Mouse (Mus musculus) midbrain, embryonic 13.5 days (tissue): ENCODE data around the gene Cdk13. TPM values are rescaled to one million over a fixed set of nuclear protein-coding genes. Genes with fewer than 3 reads are reported as not detected.

Experiments used
- ATAC-seq: fragments of 200-750 bp; cut with Nextera tagmentation; 2 replicates; pipeline ENCODE4 v1.8.0; 2017; ENCODE audit warnings: mild to moderate bottlenecking, moderate TSS enrichment, moderate library complexity
- H3K27ac ChIP-seq: fragments of 300-500 bp; sonication (generic); 2 replicates; pipeline ENCODE4 v1.5.1; 2015; ENCODE audit warnings: inconsistent platforms, mild to moderate bottlenecking, moderate library complexity
- H3K27me3 ChIP-seq: fragments of 300-500 bp; sonication (generic); 2 replicates; pipeline ENCODE4 v1.6.1; 2015; ENCODE audit warnings: mild to moderate bottlenecking, inconsistent platforms
- H3K36me3 ChIP-seq: fragments of 300-500 bp; sonication (generic); 2 replicates; pipeline ENCODE4 v1.6.1; 2015; ENCODE audit warnings: mild to moderate bottlenecking, inconsistent platforms
- H3K4me1 ChIP-seq: fragments of 300-500 bp; sonication (generic); replicated peaks from 2 replicates; pipeline ENCODE4 v1.6.1; 2015; ENCODE audit warnings: inconsistent platforms
- H3K4me2 ChIP-seq: fragments of 300-500 bp; sonication (generic); replicated peaks from 2 replicates; pipeline ENCODE4 v1.6.1; 2015; ENCODE audit warnings: moderate library complexity, mild to moderate bottlenecking, inconsistent platforms
- H3K4me3 ChIP-seq: fragments of 300-500 bp; sonication (generic); replicated peaks from 2 replicates; pipeline ENCODE4 v1.5.1; 2015; ENCODE audit warnings: mild to moderate bottlenecking, inconsistent platforms
- H3K9ac ChIP-seq: fragments of 300-500 bp; sonication (generic); replicated peaks from 2 replicates; pipeline ENCODE4 v1.6.1; 2015; ENCODE audit warnings: mild to moderate bottlenecking, inconsistent platforms
- H3K9me3 ChIP-seq: fragments of 300-500 bp; sonication (generic); 2 replicates; pipeline ENCODE4 v1.6.1; 2016; ENCODE audit warnings: mild to moderate bottlenecking, inconsistent platforms
- WGBS: fragments of 180-500 bp; shearing (Covaris S2); methylation state at CpG from one replicate; pipeline ENCODE4 v1.1.7; 2015; 5-methylcytosine and 5-hydroxymethylcytosine counted together
- polyA plus RNA-seq: library from polyadenylated mRNA; unstranded; fragments of >200 nt; fragmentation: Nextera tagmentation; extraction: Ambion mirVana; gene quantifications from 2 replicates; pipeline ENCODE4 v1.2.1, GENCODE M21; 2015

Cdk13 gene
- polyA plus RNA-seq, 1 experiment from 2014 or later: 18.9 TPM

DNA sequence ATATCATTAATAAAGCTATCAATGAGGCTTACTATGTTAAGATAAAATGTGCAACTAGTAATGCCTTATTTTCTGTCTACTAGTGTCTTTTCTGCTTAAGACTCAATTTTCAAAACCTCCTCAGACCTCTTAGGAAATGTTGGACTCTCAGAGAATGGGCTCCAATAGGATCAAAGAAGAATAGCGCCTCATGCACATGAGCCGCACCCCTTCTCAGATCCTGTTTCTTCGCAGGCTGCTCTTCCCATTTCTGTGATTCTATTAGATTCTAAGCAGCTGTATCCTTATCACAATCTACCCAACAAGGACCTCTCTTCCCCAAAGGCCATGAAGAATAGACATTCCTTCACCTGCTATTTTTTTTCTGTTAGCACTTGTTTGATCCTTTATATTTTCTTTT, 76.1 kb downstream of the Cdk13 start:
- Histone ChIP-seq H3K27me3 (no peaks in the 10 kb centered on the region), H3K9me3 (no peaks in the 10 kb centered on the region), H3K36me3 (peaks cover 3% of the 10 kb centered on the region; the same call in 1 of the 2 replicates), H3K4me2 (no peak overlapping the region), H3K27ac (no peak overlapping the region), H3K4me1 (no peaks in the 10 kb centered on the region), H3K4me3 (no peak overlapping the region), H3K9ac (no peak overlapping the region)
- no peak for ATAC-seq
- WGBS: 94% methylated on average over 3 of the region's 3 CpGs

GRCm38 (mm10) chr13:17727922-17728321, 77.0 kb downstream of the Cdk13 start:
- Histone ChIP-seq H3K36me3 (peaks cover 3% of the 10 kb centered on the region; the same call in 1 of the 2 replicates), H3K4me2 (no peak overlapping the region), H3K9me3 (no peaks in the 10 kb centered on the region), H3K27ac (no peak overlapping the region), H3K4me3 (no peak overlapping the region), H3K4me1 (no peaks in the 10 kb centered on the region), H3K9ac (no peak overlapping the region), H3K27me3 (no peaks in the 10 kb centered on the region)
- 94% methylated on average over 4 of the region's 4 CpGs for WGBS
- no peak for ATAC-seq

DNA sequence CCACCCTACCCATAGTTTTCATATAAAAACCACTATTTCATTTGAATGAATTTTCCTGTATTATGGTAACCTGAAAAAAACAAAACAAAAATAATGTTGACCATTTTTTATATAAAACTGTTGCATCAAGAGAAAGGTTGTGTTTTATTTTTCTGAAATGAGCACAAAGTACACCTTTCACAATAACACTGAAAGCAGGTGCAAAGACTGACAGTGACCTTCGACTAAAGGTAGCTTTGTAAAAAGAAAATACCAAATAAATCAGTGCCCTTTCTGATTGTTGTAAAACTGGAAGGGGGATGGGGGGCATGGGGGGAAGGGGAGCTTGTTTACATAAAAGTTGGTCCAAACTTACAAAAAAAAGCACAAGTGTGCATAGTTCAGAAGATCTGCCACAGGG, 87.5 kb downstream of the Cdk13 start:
- no peaks in the 10 kb centered on the region for H3K9me3 ChIP-seq
- no peak for ATAC-seq
- WGBS: 96% methylated on average over 1 of the region's 1 CpGs

GRCm38 (mm10) chr13:17708784-17709311, 96.0 kb downstream of the Cdk13 start:
- Histone ChIP-seq H3K9me3 (no peaks in the 10 kb centered on the region), H3K27me3 (no peaks in the 10 kb centered on the region), H3K4me3 (no peak overlapping the region), H3K4me2 (no peak overlapping the region), H3K36me3 (0 out of 2 replicates have a peak, but pooled peaks cover 2% of the 10 kb centered on the region), H3K4me1 (no peaks in the 10 kb centered on the region), H3K9ac (no peak overlapping the region), H3K27ac (no peak overlapping the region)
- 76% methylated on average over 5 of the region's 5 CpGs for whole genome bisulfite sequencing
- ATAC-seq: 0 out of 2 replicates have a peak, but pooled peaks have one; percentile 53

More for the DNA sequence above, 87.5 kb downstream of the Cdk13 start:
- H3K4me2 ChIP-seq: no peak overlapping the region
- H3K27me3 ChIP-seq: no peaks in the 10 kb centered on the region
- no peak overlapping the region for H3K4me3 ChIP-seq
- H3K4me1 ChIP-seq: no peaks in the 10 kb centered on the region
- peaks cover 32% of the 10 kb centered on the region for H3K36me3 ChIP-seq
- H3K9ac ChIP-seq: no peak overlapping the region
- no peak overlapping the region for H3K27ac ChIP-seq

DNA sequence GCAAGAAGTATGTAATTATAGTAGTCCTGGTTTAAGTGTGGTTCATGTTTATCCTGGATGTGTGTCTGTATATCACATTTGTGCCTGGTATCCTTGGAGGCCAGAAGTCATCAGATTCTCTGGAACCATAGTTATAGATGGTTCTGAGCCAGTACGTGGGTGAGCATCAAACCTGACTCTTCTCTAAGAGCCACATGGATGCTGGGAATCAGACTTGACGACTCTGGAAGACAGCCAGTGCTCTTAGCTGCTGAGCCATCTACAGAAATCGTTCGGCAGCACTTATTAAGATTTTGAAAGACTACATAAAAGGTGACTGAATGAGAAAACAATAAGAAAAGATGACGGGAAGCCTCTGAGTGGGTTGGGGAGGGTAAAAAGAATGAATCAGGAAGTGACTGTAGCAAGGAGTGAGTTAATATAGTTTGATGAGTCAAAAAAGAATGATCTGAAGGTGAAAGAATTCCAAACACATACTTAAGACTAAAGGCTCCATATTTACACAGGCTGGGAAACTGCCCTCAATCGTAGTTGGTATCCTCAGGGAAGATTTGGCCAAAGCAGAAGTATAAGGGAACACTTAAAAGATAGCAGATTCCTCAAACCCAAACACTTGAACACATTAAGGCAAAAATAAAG, 99.6 kb downstream of the Cdk13 start:
- no peak for ATAC-seq
- Histone ChIP-seq H3K27ac (no peak overlapping the region), H3K4me3 (no peak overlapping the region), H3K36me3 (no peaks in the 10 kb centered on the region), H3K9ac (no peak overlapping the region), H3K4me2 (no peak overlapping the region), H3K27me3 (no peaks in the 10 kb centered on the region), H3K9me3 (no peaks in the 10 kb centered on the region), H3K4me1 (no peaks in the 10 kb centered on the region)
- WGBS: 90% methylated on average over 6 of the region's 6 CpGs

GRCm38 (mm10) chr13:17702311-17702710, 102.6 kb downstream of the Cdk13 start:
- Histone ChIP-seq H3K9ac (no peak overlapping the region), H3K4me1 (peaks cover 3% of the 10 kb centered on the region; the same call in 1 of the 2 replicates), H3K27ac (no peak overlapping the region), H3K9me3 (no peaks in the 10 kb centered on the region), H3K4me2 (no peak overlapping the region), H3K36me3 (no peaks in the 10 kb centered on the region), H3K4me3 (no peak overlapping the region), H3K27me3 (no peaks in the 10 kb centered on the region)
- no peak for ATAC-seq

DNA sequence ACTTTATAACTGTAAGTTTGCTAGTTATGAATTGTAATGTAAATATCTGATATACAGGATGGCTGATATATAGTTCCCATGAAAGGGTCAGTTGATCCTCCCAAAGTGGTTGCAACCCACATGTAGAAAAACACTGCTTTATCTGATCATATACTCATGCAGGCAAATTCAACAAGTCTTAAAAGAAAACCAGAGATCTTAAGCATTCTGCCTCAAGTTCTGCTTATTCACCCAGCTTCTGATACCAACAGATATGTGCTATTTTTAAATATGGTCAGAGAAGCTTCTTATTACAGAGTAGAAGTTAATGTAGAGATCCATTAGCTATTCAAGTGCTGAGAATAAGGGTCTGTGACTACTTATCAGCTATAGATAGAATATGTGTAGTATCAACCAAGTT, 103.6 kb downstream of the Cdk13 start:
- Histone ChIP-seq H3K27me3 (no peaks in the 10 kb centered on the region), H3K4me3 (no peak overlapping the region), H3K9ac (no peak overlapping the region), H3K4me2 (no peak overlapping the region), H3K27ac (no peak overlapping the region), H3K4me1 (peaks cover 7% of the 10 kb centered on the region; the same call in 1 of the 2 replicates), H3K36me3 (no peaks in the 10 kb centered on the region), H3K9me3 (no peaks in the 10 kb centered on the region)
- no peak for ATAC-seq

DNA sequence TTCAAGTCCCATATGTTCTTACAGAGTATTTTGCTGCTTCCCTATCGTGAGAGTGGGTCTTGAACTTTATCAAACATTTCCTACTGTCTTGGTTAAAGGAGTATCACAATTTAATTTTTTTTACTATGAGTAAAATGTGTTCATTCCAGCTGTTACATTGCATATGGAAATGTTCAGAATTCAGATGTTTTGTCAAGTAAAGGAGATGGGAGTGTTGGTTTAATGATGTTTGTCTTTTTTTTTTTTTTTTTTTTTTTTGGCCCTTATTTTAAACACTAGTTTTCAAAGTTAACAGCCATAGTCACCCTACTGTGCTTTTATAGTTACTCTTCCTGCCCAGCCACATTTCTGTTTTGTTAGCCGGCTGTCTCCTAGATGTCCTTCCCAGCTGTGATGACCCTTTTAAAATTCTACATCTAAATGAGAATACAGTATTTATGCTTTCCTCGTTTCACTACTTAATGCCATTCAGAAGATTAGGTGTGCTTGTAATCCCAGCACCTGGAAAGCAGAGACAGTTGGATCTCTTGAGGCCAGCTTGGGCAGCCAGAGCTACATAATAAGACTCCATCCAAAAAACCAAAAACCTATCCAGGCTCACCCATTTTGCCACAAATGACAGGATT, 104.7 kb downstream of the Cdk13 start:
- Histone ChIP-seq H3K36me3 (no peaks in the 10 kb centered on the region), H3K9ac (no peak overlapping the region), H3K4me2 (no peak overlapping the region), H3K4me1 (peaks cover 12% of the 10 kb centered on the region), H3K4me3 (no peak overlapping the region), H3K9me3 (no peaks in the 10 kb centered on the region), H3K27me3 (no peaks in the 10 kb centered on the region), H3K27ac (no peak overlapping the region)
- ATAC-seq: no peak
- WGBS: 86% methylated on average over 3 of the region's 3 CpGs

- Histone ChIP-seq H3K9me3 (no peaks in the 10 kb centered on the region), H3K4me1 (peaks cover 12% of the 10 kb centered on the region), H3K9ac (peak overlapping the region; percentile 91), H3K27ac (peak overlapping the region; percentile 90; the same call in 1 of the 2 replicates), H3K27me3 (no peaks in the 10 kb centered on the region), H3K4me3 (peak overlapping the region; percentile 85), H3K36me3 (no peaks in the 10 kb centered on the region), H3K4me2 (peak overlapping the region; percentile 68)
- ATAC-seq: no peak
- 20% methylated on average over 7 of the region's 7 CpGs for whole genome bisulfite sequencing
Measured at GRCm38 (mm10) chr13:17695898-17696580, 108.9 kb downstream of the Cdk13 start.

GRCm38 (mm10) chr13:17694911-17695699, 109.8 kb downstream of the Cdk13 start, which contains the start of the genes Mplkip and Sugct:
Gene Mplkip (plus strand): TSS chr13:17695192.
Gene Sugct (minus strand): TSS chr13:17695553.
- ATAC-seq: peak; percentile 99
- H3K4me2 ChIP-seq: peak within 1 kb of the TSS; percentile 68
- H3K36me3 ChIP-seq: no peaks in the 10 kb centered on the region
- peaks cover 12% of the 10 kb centered on the region for H3K4me1 ChIP-seq
- peak within 1 kb of the TSS; percentile 85 for H3K4me3 ChIP-seq
- H3K9me3 ChIP-seq: no peaks in the 10 kb centered on the region
- H3K27ac ChIP-seq: peak within 1 kb of the TSS; percentile 90
- no peaks in the 10 kb centered on the region for H3K27me3 ChIP-seq
- peak within 1 kb of the TSS; percentile 91 for H3K9ac ChIP-seq
- under 1% methylated on average over 66 of the region's 66 CpGs for WGBS

GRCm38 (mm10) chr13:17694414-17694813, 110.5 kb downstream of the Cdk13 start:
- Histone ChIP-seq H3K27ac (peak overlapping the region; percentile 90), H3K9ac (peak overlapping the region; percentile 76), H3K27me3 (no peaks in the 10 kb centered on the region), H3K4me1 (peaks cover 12% of the 10 kb centered on the region), H3K4me2 (peak overlapping the region; percentile 66), H3K9me3 (no peaks in the 10 kb centered on the region), H3K4me3 (peak overlapping the region; percentile 85), H3K36me3 (no peaks in the 10 kb centered on the region)
- ATAC-seq: peak; percentile 90
- WGBS: under 1% methylated on average over 20 of the region's 25 CpGs
